Mouse (Mus musculus) hindbrain, embryonic 13.5 days (tissue): ENCODE results near the gene Sdhaf1. TPM values are rescaled to one million over a fixed set of nuclear protein-coding genes. Genes with fewer than 3 reads are reported as not detected.

Source experiments
- ATAC-seq: fragments of 200-750 bp; cut with Nextera tagmentation; 2 replicates; pipeline ENCODE4 v1.8.0; 2017; ENCODE audit warnings: moderate TSS enrichment; ENCODE audit not compliant: low FRiP score
- H3K27ac ChIP-seq: fragments of 300-500 bp; sonication (generic); 2 replicates; pipeline ENCODE4 v1.5.1; 2015; ENCODE audit warnings: inconsistent platforms, mild to moderate bottlenecking, moderate library complexity
- H3K27me3 ChIP-seq: fragments of 300-500 bp; sonication (generic); 2 replicates; pipeline ENCODE4 v1.6.1; 2015; ENCODE audit warnings: mild to moderate bottlenecking, inconsistent platforms
- H3K36me3 ChIP-seq: fragments of 300-500 bp; sonication (generic); 2 replicates; pipeline ENCODE4 v1.6.1; 2015; ENCODE audit warnings: mild to moderate bottlenecking, inconsistent platforms
- H3K4me1 ChIP-seq: fragments of 300-500 bp; sonication (generic); replicated peaks from 2 replicates; pipeline ENCODE4 v1.6.1; 2015; ENCODE audit warnings: inconsistent platforms
- H3K4me2 ChIP-seq: fragments of 300-500 bp; sonication (generic); 2 replicates; pipeline ENCODE4 v1.6.1; 2015; ENCODE audit warnings: inconsistent platforms, mild to moderate bottlenecking, moderate library complexity
- H3K4me3 ChIP-seq: fragments of 300-500 bp; sonication (generic); 2 replicates; pipeline ENCODE4 v1.5.1; 2015; ENCODE audit warnings: mild to moderate bottlenecking, inconsistent platforms
- H3K9ac ChIP-seq: fragments of 300-500 bp; sonication (generic); 2 replicates; pipeline ENCODE4 v1.6.1; 2015; ENCODE audit warnings: mild to moderate bottlenecking, inconsistent platforms
- H3K9me3 ChIP-seq: fragments of 300-500 bp; sonication (generic); 2 replicates; pipeline ENCODE4 v1.6.1; 2016; ENCODE audit warnings: inconsistent platforms
- WGBS: fragments of 180-500 bp; shearing (Covaris S2); methylation state at CpG from one replicate; pipeline ENCODE4 v1.1.7; 2015; 5-methylcytosine and 5-hydroxymethylcytosine counted together
- polyA plus RNA-seq: library from polyadenylated mRNA; unstranded; fragments of >200 nt; fragmentation: Nextera tagmentation; extraction: Ambion mirVana; gene quantifications from 2 replicates; pipeline ENCODE4 v1.2.1, GENCODE M21; 2015

Sdhaf1 gene
- polyA plus RNA-seq, 1 experiment from 2014 or later = 21.4 TPM

DNA sequence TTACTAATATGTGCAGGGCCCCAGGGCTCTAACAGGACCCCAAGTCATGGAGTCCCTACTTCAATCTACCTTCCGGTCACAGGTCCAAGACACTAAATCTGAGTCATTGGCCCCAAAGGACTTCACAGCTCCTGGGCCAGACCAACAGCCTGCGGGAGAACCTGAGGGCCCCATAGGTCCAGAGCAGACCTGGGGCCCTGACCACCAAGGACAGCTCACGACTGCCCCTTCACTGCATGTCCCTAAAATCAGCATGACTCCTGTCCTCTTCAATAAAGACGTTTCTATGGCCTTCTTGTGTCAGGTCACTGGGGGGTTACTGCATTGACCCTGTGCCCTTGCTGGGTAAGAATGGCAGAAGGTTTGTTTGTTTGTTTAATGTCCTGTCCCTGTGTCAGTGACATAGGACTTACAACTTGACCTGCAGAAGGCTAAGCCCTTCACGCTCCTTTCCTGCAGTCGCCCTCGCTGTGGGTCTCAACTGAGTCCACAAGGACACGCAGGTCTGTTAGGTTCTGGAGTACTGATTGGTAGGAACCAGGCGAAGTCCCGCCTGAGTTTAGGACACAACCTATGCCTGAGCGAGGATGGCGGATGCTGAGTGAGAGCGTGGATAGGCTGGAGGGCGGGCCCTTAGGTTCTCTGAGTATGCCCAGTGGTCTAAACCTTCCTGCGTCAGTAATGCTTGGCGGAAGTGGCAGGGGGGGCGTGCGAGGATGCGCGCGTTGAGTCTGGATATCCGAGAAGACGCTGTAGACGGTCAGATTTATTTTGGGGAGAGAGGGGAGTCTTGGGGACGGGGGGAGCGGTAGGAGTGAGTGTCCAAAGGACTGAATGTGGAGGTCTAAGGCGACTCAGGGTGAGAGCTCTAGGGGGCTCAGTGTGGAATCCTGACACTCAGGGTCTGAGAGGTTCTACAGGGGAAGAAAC, 15.4 kb downstream of the Sdhaf1 start, which contains the start of gene Alkbh6:
Alkbh6 (plus strand) TSS at position 642 of the 930 bp plus-strand sequence.
- Histone ChIP-seq H3K27ac (peak within 1 kb of the TSS; percentile 85), H3K9ac (peak within 1 kb of the TSS; percentile 82), H3K36me3 (peaks cover 61% of the 10 kb centered on the region), H3K4me2 (peak within 1 kb of the TSS; percentile 89), H3K4me3 (peak within 1 kb of the TSS; percentile 70), H3K27me3 (no peaks in the 10 kb centered on the region), H3K4me1 (peaks cover 24% of the 10 kb centered on the region), H3K9me3 (no peaks in the 10 kb centered on the region)
- 4% methylated on average over 27 of the region's 27 CpGs for WGBS
- ATAC-seq = peak; percentile 99

DNA sequence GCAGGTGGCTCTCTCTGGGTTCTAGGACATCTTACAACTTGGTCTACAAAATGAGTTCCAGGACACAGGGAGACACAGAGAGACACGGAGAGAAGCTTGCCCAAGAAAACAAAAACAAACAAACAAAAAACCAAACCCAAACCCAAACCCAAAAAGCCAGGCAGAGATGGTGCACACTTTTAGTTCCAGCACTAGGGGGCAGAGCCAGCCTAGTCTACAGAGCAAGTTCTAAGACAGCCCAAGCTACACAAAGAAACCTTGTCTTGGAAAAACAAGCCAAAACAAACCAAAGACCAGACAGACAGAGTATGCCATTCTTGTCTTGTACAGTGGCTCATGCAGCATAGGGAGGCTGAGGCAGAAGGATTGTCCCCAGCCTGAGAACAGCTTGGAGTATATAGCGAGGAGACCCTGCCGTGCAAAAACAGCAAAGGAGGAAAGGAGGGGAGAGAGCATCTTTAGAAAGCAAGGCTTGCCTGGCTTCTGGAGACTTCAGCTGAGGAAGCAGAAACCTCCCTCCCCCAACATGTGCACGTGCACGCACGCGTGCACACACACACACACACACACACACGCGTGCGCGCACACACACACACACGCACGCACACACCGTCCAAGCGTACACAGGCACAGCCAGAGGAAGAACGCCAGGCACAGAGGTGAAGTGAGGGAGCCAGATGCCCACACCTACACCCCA, 17.5 kb downstream of the Sdhaf1 start:
- no peak for ATAC-seq
- no peaks in the 10 kb centered on the region for H3K27me3 ChIP-seq
- H3K9ac ChIP-seq = no peak overlapping the region
- peaks cover 24% of the 10 kb centered on the region for H3K4me1 ChIP-seq
- H3K27ac ChIP-seq = peak overlapping the region; percentile 55; the same call in 1 of the 2 replicates
- no peak overlapping the region for H3K4me3 ChIP-seq
- no peak overlapping the region for H3K4me2 ChIP-seq
- peaks cover 62% of the 10 kb centered on the region for H3K36me3 ChIP-seq
- H3K9me3 ChIP-seq = no peaks in the 10 kb centered on the region
- WGBS = 93% methylated on average over 16 of the region's 16 CpGs

DNA sequence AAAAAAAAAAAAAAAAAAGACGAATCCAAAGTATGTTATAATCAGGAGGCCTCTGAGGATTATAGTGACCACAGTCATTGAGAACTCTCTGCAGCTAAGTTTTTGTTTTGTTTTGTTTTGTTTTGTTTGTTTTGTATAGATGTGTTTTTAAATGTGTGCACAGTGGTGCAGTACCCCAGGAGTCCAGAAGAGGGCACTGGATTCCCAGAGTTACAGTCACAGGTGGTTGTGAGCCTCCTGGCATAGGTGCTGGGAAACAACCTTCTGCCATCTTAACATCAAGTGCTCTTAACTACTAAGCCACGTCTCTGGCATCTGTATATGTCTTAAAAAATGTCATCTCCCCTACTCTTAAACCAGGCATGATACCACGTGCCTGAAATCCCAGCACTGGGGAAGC, 22.8 kb downstream of the Sdhaf1 start:
- Histone ChIP-seq H3K4me3 (no peak overlapping the region), H3K27ac (no peak overlapping the region), H3K9ac (no peak overlapping the region), H3K36me3 (peaks cover 91% of the 10 kb centered on the region), H3K4me1 (no peaks in the 10 kb centered on the region), H3K9me3 (no peaks in the 10 kb centered on the region), H3K27me3 (no peaks in the 10 kb centered on the region), H3K4me2 (no peak overlapping the region)
- WGBS = 53% methylated on average over 3 of the region's 3 CpGs
- ATAC-seq = no peak

DNA sequence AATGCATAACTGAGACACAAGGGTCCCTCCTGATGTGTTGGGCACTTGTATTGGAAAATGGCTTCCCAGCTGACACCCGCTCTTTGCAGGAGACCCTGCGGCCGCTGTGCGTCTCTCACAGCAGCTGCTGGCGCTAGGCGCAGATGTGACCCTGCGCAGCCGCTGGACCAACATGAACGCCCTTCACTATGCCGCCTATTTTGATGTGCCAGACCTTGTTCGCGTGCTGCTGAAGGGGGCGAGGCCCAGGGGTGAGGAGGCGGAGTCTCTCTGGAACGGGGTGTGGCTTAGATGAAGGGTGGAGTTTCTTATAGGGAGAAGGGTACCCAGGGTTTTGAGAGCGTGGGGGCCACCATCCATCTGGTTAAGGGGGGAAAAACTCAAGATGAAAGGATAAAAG, 26.4 kb downstream of the Sdhaf1 start:
- WGBS = 86% methylated on average over 16 of the region's 16 CpGs
- Histone ChIP-seq H3K27me3 (no peaks in the 10 kb centered on the region), H3K27ac (no peak overlapping the region), H3K9me3 (no peaks in the 10 kb centered on the region), H3K4me2 (no peak overlapping the region), H3K4me3 (no peak overlapping the region), H3K36me3 (peaks cover 88% of the 10 kb centered on the region), H3K4me1 (peaks cover 29% of the 10 kb centered on the region), H3K9ac (no peak overlapping the region)
- no peak for ATAC-seq

DNA sequence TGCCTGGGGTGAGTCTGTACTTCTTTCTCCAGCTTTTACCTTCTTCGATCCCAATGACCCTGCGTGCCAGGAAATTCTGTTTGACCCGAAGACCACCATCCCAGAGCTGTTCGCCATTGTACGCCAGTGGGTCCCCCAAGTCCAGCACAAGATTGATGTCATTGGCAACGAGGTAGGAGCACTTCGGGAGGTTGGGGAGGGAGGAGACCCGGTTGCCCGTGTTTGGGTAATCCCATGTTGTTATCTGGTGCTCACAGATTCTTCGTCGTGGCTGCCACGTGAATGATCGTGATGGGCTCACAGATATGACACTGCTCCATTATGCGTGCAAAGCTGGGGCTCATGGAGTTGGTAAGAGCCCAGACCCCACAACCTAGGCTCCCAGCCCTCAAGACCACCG, 26.9 kb downstream of the Sdhaf1 start:
- Histone ChIP-seq H3K9me3 (no peaks in the 10 kb centered on the region), H3K27me3 (no peaks in the 10 kb centered on the region), H3K27ac (no peak overlapping the region), H3K36me3 (peaks cover 83% of the 10 kb centered on the region), H3K9ac (no peak overlapping the region), H3K4me3 (no peak overlapping the region), H3K4me2 (no peak overlapping the region), H3K4me1 (peaks cover 31% of the 10 kb centered on the region)
- no peak for ATAC-seq
- 94% methylated on average over 15 of the region's 15 CpGs for WGBS

DNA sequence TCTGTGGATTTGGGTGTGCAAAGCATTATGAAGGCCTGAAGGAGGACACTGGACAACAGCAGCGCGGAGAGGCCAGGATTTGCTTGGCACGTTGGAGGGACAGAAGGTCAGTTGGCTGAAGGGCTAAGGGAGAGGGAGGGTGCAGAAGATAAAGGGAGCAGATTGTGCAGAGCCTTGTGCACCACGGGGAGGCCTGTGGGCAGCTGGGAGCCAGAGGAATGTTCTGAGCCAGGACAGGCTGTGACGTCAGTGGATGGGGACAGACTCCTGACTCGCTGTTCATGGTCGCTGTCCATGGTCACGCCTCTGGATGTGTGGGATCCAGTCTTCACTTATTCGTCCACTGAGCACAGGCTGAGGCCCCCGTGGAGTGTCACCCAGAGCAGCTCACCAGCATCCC, 28.6 kb downstream of the Sdhaf1 start:
- Histone ChIP-seq H3K4me1 (peaks cover 39% of the 10 kb centered on the region), H3K9ac (0 out of 2 replicates have a peak overlapping the region, but pooled peaks have one; percentile 2), H3K4me3 (no peak overlapping the region), H3K9me3 (no peaks in the 10 kb centered on the region), H3K4me2 (no peak overlapping the region), H3K36me3 (peaks cover 67% of the 10 kb centered on the region), H3K27ac (no peak overlapping the region), H3K27me3 (no peaks in the 10 kb centered on the region)
- 81% methylated on average over 10 of the region's 10 CpGs for WGBS
- ATAC-seq = no peak

DNA sequence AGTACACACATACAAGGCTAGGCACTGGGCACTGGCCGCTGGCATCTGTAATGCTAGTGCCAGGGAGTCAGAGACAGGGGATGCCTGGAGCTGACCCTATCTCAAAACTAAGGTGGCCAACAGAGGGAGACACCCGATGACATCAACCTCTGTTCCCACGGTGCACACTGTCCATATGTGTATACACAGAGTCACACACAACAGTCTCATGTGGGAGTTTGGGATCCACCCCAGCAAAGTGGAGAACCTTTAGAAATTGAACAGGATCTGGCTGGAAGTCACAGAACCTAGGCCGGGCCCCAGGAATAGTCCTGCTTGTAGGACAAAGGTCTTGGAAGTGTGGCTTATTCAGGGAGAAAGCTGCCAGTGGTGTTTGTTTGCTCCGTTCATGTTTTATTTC, 29.4 kb downstream of the Sdhaf1 start:
- Histone ChIP-seq H3K4me1 (peaks cover 47% of the 10 kb centered on the region), H3K9me3 (no peaks in the 10 kb centered on the region), H3K4me2 (no peak overlapping the region), H3K9ac (0 out of 2 replicates have a peak overlapping the region, but pooled peaks have one; percentile 49), H3K27ac (no peak overlapping the region), H3K4me3 (no peak overlapping the region), H3K27me3 (no peaks in the 10 kb centered on the region), H3K36me3 (peaks cover 59% of the 10 kb centered on the region)
- WGBS = 89% methylated on average over 5 of the region's 5 CpGs
- no peak for ATAC-seq

DNA sequence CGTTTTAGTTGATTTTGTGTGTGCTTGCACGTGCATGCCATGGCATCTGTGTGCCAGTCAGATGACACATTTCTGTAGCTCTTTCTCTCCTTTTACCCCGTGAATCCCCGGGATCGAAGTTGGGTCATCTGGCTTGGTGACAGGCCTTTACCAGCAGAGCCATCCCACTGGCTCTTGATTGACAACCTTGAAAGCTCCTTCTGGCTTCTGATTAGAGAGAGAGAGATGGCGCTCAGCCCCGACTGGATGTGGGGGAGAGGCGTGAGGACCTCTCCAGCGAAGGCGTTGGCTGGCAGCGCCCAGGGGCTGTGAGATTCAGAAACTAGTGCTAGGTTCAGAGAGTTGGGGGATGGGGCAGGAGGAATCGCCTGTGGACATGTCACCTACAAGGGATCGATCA, 29.9 kb downstream of the Sdhaf1 start:
- no peak overlapping the region for H3K27ac ChIP-seq
- no peak for ATAC-seq
- no peaks in the 10 kb centered on the region for H3K9me3 ChIP-seq
- H3K9ac ChIP-seq = 0 out of 2 replicates have a peak overlapping the region, but pooled peaks have one; percentile 49
- no peak overlapping the region for H3K4me3 ChIP-seq
- H3K36me3 ChIP-seq = peaks cover 54% of the 10 kb centered on the region
- H3K4me2 ChIP-seq = peak overlapping the region; percentile 21
- WGBS = 75% methylated on average over 13 of the region's 13 CpGs
- H3K4me1 ChIP-seq = peaks cover 49% of the 10 kb centered on the region
- H3K27me3 ChIP-seq = no peaks in the 10 kb centered on the region

DNA sequence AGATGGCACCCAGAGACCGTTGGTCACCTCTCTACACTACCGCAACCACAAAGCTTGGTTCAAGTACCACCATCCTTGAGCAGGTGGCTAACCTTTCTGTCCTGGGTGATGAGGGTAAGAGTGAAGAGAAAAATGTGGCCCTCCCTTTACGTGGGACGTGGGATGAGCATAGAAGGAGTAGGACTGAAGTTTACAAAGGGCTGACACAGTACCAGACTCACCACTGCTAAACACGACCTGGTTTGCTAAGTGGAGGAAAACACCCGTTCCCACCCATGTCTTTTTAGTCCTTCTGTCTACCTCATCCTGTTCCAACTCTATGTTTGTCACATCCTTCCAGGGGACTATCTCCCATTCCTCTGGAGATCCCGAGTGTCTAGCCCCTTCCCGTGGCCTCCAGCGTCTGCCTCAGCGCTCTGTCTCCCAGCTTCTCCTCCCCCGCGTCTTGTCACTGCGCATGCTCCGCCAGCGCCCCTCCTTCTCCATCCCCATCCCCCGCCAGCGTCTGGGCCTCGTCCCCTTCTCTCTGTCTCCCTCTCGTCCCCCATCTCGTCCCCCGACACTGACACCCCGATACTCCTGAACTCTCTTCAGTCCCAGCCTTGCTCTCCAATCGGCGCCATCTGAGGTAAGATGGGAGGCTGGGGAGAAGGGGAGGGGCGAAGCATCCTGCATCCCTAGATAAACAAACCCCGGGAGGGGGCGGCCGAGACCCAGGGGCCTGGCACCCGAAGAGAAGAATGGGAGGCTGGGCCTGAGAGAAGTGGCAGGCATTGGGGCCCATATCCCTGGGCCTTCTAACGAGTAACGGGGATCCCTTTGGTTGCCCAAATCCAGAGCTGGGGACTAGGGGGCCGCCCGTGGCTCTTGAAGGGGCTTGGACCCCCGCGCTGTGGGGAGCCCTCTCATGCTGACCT, 32.2 kb downstream of the Sdhaf1 start, which contains the start of gene Clip3:
Clip3 (plus strand) TSS at position 514 of the 917 bp plus-strand sequence.
- Histone ChIP-seq H3K4me3 (peak within 1 kb of the TSS; percentile 93), H3K36me3 (peaks cover 30% of the 10 kb centered on the region), H3K9ac (peak within 1 kb of the TSS; percentile 99), H3K27ac (peak within 1 kb of the TSS; percentile 87), H3K4me2 (peak within 1 kb of the TSS; percentile 92), H3K9me3 (no peaks in the 10 kb centered on the region), H3K27me3 (0 out of 2 replicates have a peak, but pooled peaks cover 2% of the 10 kb centered on the region), H3K4me1 (peaks cover 49% of the 10 kb centered on the region)
- 6% methylated on average over 35 of the region's 35 CpGs for WGBS
- ATAC-seq = peak; percentile 88

DNA sequence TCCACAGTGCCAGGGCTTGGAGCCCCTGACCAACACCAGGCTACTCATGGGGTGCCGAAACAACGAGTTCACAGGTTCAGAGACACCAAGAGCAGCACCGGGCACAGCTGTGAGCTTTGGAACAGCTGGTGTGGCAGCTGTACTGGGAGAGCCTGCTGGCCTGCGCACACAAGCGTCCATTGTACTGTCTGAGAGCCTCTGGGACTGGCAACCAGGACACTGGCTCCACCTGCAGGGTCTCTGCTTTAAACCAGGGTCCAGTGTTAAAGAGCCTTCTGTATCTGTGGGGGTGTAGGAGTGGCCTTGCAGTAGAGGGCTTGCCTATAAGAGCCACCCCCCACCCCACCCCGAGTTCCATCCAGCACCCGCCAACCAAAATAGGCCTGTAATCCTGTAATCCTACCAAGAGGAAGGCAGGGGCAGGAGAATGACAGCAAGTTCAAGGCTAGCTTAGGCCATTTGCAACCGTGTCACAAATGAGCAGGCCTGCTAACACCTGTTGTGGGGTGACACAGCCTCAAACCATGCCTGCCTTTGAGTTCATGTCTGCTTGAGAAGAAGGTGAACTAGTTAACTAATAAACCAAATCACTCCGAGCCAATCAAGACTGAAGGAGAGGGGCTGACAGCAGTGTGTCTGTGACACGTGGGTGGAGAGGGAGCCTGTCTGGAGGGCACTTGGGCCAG, 33.8 kb downstream of the Sdhaf1 start:
- Histone ChIP-seq H3K4me2 (no peak overlapping the region), H3K27ac (no peak overlapping the region)
- 52% methylated on average over 10 of the region's 10 CpGs for WGBS

More for the DNA sequence above, 33.8 kb downstream of the Sdhaf1 start:
- peak overlapping the region; percentile 13; the same call in 1 of the 2 replicates for H3K9ac ChIP-seq
- H3K36me3 ChIP-seq = peaks cover 14% of the 10 kb centered on the region
- no peaks in the 10 kb centered on the region for H3K9me3 ChIP-seq
- peaks cover 44% of the 10 kb centered on the region for H3K4me1 ChIP-seq
- H3K27me3 ChIP-seq = 0 out of 2 replicates have a peak, but pooled peaks cover 2% of the 10 kb centered on the region
- no peak for ATAC-seq
- H3K4me3 ChIP-seq = no peak overlapping the region
